Mouse (Mus musculus) midbrain, embryonic 10.5 days (tissue): ENCODE measurements around the gene Snx1. TPM values are rescaled to one million over a fixed set of nuclear protein-coding genes. Genes with fewer than 3 reads are reported as not detected.
A peak's percentile ranks its signal among the peaks of the same experiment; 100 is the strongest.

Source experiments
- DNase-seq: peaks from one replicate; pipeline ENCODE4 v3.0.0-alpha.2; 2017; ENCODE audit warnings: low spot score
- H3K27ac ChIP-seq: fragments of 300-500 bp; sonication (generic); replicated peaks from 2 replicates; pipeline ENCODE4 v1.5.1; 2016; ENCODE audit warnings: mild to moderate bottlenecking
- H3K27me3 ChIP-seq: fragments of 300-500 bp; sonication (generic); 2 replicates; pipeline ENCODE4 v1.6.1; 2016; ENCODE audit warnings: low read depth, mild to moderate bottlenecking; ENCODE audit not compliant: poor library complexity, severe bottlenecking
- H3K36me3 ChIP-seq: fragments of 300-500 bp; sonication (generic); 2 replicates; pipeline ENCODE4 v1.6.1; 2016; ENCODE audit warnings: mild to moderate bottlenecking, moderate library complexity
- H3K4me1 ChIP-seq: fragments of 300-500 bp; sonication (generic); 2 replicates; pipeline ENCODE4 v1.6.1; 2016
- H3K4me3 ChIP-seq: fragments of 300-500 bp; sonication (generic); 2 replicates; pipeline ENCODE4 v1.5.1; 2016; ENCODE audit warnings: mild to moderate bottlenecking, moderate library complexity
- H3K9me3 ChIP-seq: fragments of 300-500 bp; sonication (generic); replicated peaks from 2 replicates; pipeline ENCODE4 v1.6.1; 2016; ENCODE audit warnings: mild to moderate bottlenecking
- WGBS: fragments of 180-500 bp; shearing (Covaris S2); methylation state at CpG from one replicate; pipeline ENCODE4 v1.1.7; 2016; 5-methylcytosine and 5-hydroxymethylcytosine counted together
- polyA plus RNA-seq: library from polyadenylated mRNA; unstranded; fragments of >200 nt; fragmentation: Nextera tagmentation; extraction: Ambion mirVana; gene quantifications from 2 replicates; pipeline ENCODE4 v1.2.1, GENCODE M21; 2016

Gene Snx1
- polyA plus RNA-seq, 1 experiment from 2014 or later: 138 TPM

- H3K27ac ChIP-seq: no peak overlapping the region
- no peak for DNase-seq
- 87% methylated on average over 7 of the region's 7 CpGs for WGBS
Measured at GRCm38 (mm10) chr9:66072754-66073153, 53.6 kb downstream of the Snx1 start.

GRCm38 (mm10) chr9:66070151-66070550 lies 56.2 kb downstream of the Snx1 start:
- H3K4me3 ChIP-seq: no peak overlapping the region
- no peak overlapping the region for H3K27ac ChIP-seq
- peaks cover 25% of the 10 kb centered on the region for H3K36me3 ChIP-seq
- H3K27me3 ChIP-seq: peaks cover 54% of the 10 kb centered on the region
- DNase-seq: no peak
- no peaks in the 10 kb centered on the region; the same call in 1 of the 2 replicates for H3K9me3 ChIP-seq
- WGBS: 92% methylated on average over 5 of the region's 5 CpGs
- peaks cover 19% of the 10 kb centered on the region for H3K4me1 ChIP-seq

More at GRCm38 (mm10) chr9:66072754-66073153, 53.6 kb downstream of the Snx1 start:
- Histone ChIP-seq H3K9me3 (no peaks in the 10 kb centered on the region; the same call in 1 of the 2 replicates), H3K27me3 (peaks cover 35% of the 10 kb centered on the region), H3K4me3 (no peak overlapping the region), H3K36me3 (no peaks in the 10 kb centered on the region), H3K4me1 (peaks cover 14% of the 10 kb centered on the region)

GRCm38 (mm10) chr9:66069583-66069982 lies 56.8 kb downstream of the Snx1 start, which contains the start of gene Snx22:
Gene Snx22, minus strand, starts transcription at chr9:66069719.
- no peaks in the 10 kb centered on the region; the same call in 1 of the 2 replicates for H3K9me3 ChIP-seq
- peaks cover 54% of the 10 kb centered on the region for H3K27me3 ChIP-seq
- peak within 1 kb of the TSS; percentile 68 for H3K27ac ChIP-seq
- DNase-seq: peak; percentile 79
- peaks cover 19% of the 10 kb centered on the region for H3K4me1 ChIP-seq
- under 1% methylated on average over 22 of the region's 22 CpGs for WGBS
- H3K4me3 ChIP-seq: peak within 1 kb of the TSS; percentile 68
- H3K36me3 ChIP-seq: peaks cover 28% of the 10 kb centered on the region

GRCm38 (mm10) chr9:66068971-66069391 lies 57.4 kb downstream of the Snx1 start:
- peaks cover 54% of the 10 kb centered on the region for H3K27me3 ChIP-seq

GRCm38 (mm10) chr9:66068056-66068455 lies 58.3 kb downstream of the Snx1 start:
- H3K9me3 ChIP-seq: no peaks in the 10 kb centered on the region
- H3K4me1 ChIP-seq: peaks cover 19% of the 10 kb centered on the region
- peaks cover 44% of the 10 kb centered on the region for H3K36me3 ChIP-seq
- no peak for DNase-seq
- 57% methylated on average over 4 of the region's 4 CpGs for WGBS
- no peak overlapping the region for H3K27ac ChIP-seq
- H3K27me3 ChIP-seq: peaks cover 54% of the 10 kb centered on the region
- H3K4me3 ChIP-seq: no peak overlapping the region

More at GRCm38 (mm10) chr9:66068971-66069391, 57.4 kb downstream of the Snx1 start:
- peak overlapping the region; percentile 68 for H3K4me3 ChIP-seq
- peak overlapping the region; percentile 68 for H3K27ac ChIP-seq
- 2% methylated on average over 30 of the region's 30 CpGs for WGBS
- no peaks in the 10 kb centered on the region for H3K9me3 ChIP-seq
- peak; percentile 31 for DNase-seq
- peaks cover 19% of the 10 kb centered on the region for H3K4me1 ChIP-seq
- peaks cover 34% of the 10 kb centered on the region for H3K36me3 ChIP-seq

DNA sequence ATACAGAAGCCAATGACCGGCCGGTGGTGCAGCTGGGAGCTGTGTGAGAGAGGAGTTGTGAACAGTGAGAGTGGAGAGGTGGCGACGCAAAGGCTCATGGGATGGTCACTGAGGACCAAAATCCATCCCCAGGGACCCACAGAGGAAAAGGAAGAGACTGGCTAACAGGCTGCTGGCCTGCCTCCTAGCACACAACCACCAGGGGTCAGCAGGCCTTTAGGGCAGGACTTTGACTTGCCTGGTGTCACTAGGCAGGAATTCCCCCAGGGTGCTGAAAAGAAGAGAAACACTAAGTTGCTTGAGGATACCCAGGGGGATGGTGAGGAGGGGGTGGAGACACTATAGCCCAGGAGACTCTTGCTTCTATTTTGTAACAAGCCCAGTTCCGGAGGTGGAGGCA lies 58.8 kb downstream of the Snx1 start:
- H3K36me3 ChIP-seq: peaks cover 49% of the 10 kb centered on the region
- peaks cover 19% of the 10 kb centered on the region for H3K4me1 ChIP-seq
- H3K27me3 ChIP-seq: peaks cover 54% of the 10 kb centered on the region
- H3K9me3 ChIP-seq: no peaks in the 10 kb centered on the region
- 0 out of 2 replicates have a peak overlapping the region, but pooled peaks have one; percentile 12 for H3K4me3 ChIP-seq
- H3K27ac ChIP-seq: no peak overlapping the region
- WGBS: 16% methylated on average over 5 of the region's 5 CpGs
- DNase-seq: peak; percentile 45

DNA sequence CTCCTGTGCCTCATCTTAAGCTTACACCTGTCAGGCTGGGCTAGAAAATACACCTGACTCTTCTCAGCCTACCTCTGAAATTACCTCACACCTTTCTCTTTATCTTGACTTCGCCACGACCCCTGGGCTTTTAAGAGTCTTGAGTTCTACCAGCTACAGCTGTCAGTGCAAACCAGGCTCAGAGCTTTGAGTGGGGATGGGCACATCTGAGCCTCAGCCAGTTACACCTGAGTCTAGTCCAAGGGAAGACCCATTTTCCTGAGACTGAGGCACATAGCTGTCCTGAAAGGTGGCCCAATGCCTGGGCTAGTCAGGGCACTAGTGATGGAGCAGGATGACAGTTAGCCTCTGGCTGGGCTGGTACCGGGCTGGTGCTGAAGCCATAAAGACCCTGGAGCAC lies 59.6 kb downstream of the Snx1 start:
- Histone ChIP-seq H3K4me3 (no peak overlapping the region), H3K27ac (no peak overlapping the region), H3K27me3 (peaks cover 54% of the 10 kb centered on the region), H3K36me3 (peaks cover 56% of the 10 kb centered on the region), H3K9me3 (no peaks in the 10 kb centered on the region), H3K4me1 (peaks cover 20% of the 10 kb centered on the region)
- WGBS: 86% methylated on average over 3 of the region's 3 CpGs
- no peak for DNase-seq

DNA sequence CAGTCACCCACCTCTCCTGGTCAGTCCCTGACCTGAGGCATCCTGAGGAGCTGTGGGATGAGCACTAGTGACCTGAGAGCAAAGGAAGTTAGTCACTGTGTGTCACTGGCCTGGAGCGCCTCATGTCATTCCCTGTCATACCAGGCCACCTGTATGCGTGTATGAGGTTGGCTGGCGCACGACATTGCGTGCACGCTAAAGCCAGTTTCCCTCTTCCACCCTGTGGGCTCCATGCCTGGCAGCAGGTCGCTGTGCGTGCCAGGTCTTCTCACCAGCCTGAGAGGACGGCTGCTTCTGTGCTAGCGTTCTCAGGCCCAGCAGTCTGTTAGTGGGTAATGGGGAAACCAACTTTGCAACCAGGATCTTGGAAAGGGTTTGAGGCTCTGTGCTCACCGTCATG lies 62.1 kb downstream of the Snx1 start:
- Histone ChIP-seq H3K4me3 (no peak overlapping the region), H3K36me3 (peaks cover 59% of the 10 kb centered on the region), H3K4me1 (peaks cover 32% of the 10 kb centered on the region), H3K9me3 (no peaks in the 10 kb centered on the region), H3K27ac (no peak overlapping the region), H3K27me3 (peaks cover 34% of the 10 kb centered on the region)
- 98% methylated on average over 11 of the region's 11 CpGs for WGBS
- DNase-seq: no peak

DNA sequence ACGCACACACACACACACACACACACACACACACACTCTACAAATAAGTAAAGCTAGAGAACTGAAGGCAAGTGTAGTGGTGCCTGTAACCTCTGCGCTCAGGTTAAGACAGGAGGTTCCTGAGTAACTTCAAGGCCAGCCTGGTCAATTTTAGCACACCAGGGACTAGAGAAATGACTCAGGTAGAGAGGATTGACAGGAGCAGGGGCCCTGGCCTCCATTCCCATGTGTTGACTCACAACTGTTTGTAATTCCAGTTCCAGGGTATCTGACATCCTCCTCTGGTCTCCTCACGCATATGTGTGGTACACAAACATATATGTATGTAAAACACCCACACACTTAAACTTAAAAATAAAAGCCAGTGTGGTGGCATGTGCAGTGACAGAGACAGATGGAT lies 62.9 kb downstream of the Snx1 start:
- no peaks in the 10 kb centered on the region for H3K9me3 ChIP-seq
- no peak overlapping the region for H3K27ac ChIP-seq
- WGBS: 96% methylated on average over 3 of the region's 3 CpGs
- H3K36me3 ChIP-seq: peaks cover 59% of the 10 kb centered on the region
- no peak for DNase-seq
- H3K4me1 ChIP-seq: peaks cover 31% of the 10 kb centered on the region
- H3K27me3 ChIP-seq: peaks cover 25% of the 10 kb centered on the region
- H3K4me3 ChIP-seq: no peak overlapping the region

GRCm38 (mm10) chr9:66061656-66062055 lies 64.7 kb downstream of the Snx1 start:
- H3K9me3 ChIP-seq: no peaks in the 10 kb centered on the region
- H3K4me3 ChIP-seq: peak overlapping the region; percentile 84
- H3K36me3 ChIP-seq: peaks cover 50% of the 10 kb centered on the region
- peaks cover 26% of the 10 kb centered on the region for H3K4me1 ChIP-seq
- DNase-seq: no peak
- H3K27ac ChIP-seq: peak overlapping the region; percentile 94
- WGBS: 92% methylated on average over 3 of the region's 3 CpGs
- peaks cover 7% of the 10 kb centered on the region; the same call in 1 of the 2 replicates for H3K27me3 ChIP-seq

- Histone ChIP-seq H3K36me3 (peaks cover 43% of the 10 kb centered on the region), H3K4me3 (peak overlapping the region; percentile 84), H3K9me3 (no peaks in the 10 kb centered on the region), H3K4me1 (peaks cover 26% of the 10 kb centered on the region), H3K27ac (peak overlapping the region; percentile 94), H3K27me3 (0 out of 2 replicates have a peak, but pooled peaks cover under 1% of the 10 kb centered on the region)
- no peak for DNase-seq
- 36% methylated on average over 4 of the region's 4 CpGs for WGBS
Measured at GRCm38 (mm10) chr9:66060986-66061385, 65.4 kb downstream of the Snx1 start.

GRCm38 (mm10) chr9:66060308-66060647 lies 66.1 kb downstream of the Snx1 start:
- peak overlapping the region; percentile 84 for H3K4me3 ChIP-seq
- no peaks in the 10 kb centered on the region for H3K27me3 ChIP-seq
- peaks cover 26% of the 10 kb centered on the region for H3K4me1 ChIP-seq
- H3K9me3 ChIP-seq: no peaks in the 10 kb centered on the region
- under 1% methylated on average over 20 of the region's 20 CpGs for WGBS
- H3K27ac ChIP-seq: peak overlapping the region; percentile 94
- DNase-seq: no peak
- H3K36me3 ChIP-seq: peaks cover 36% of the 10 kb centered on the region

DNA sequence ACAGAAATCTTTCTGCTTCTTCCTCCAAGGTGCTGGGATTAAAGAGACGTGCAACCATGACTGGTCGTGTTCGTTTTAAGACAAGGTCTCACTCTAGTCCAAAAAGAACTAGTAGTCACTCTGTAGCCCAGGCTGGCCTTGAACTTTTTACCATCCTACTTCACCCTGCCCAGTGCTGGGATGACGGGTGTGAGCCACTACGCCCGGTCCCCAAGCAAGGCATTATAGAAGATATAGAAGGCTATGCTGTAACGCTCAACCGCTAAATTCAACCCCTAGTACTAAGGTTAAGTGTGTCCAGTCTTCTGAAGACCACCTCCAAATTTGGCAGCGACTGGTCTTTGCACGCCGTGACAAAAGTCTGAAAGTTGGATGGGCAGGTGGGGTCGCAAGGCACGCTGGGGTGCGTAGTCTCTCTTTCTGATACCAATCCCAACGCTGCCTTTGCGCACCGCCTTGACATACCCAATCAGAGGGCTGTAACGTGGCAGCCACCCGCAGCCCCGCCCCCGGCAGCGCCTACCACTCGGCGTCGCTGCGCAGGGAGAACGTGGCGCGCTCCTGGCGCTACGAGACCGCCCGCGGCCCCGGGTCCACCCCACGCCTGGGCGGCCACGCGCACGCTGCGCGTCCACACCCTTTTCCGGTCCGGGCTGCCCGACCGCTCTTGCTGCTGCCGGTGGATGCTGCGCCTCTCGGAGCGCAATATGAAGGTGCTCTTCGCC lies 66.6 kb downstream of the Snx1 start, which contains the start of gene Ppib:
Gene Ppib, plus strand, starts transcription at position 640 of the 725 bp plus-strand sequence.
- peak within 1 kb of the TSS; percentile 84 for H3K4me3 ChIP-seq
- peaks cover 26% of the 10 kb centered on the region for H3K4me1 ChIP-seq
- 2% methylated on average over 51 of the region's 51 CpGs for WGBS
- H3K27ac ChIP-seq: peak within 1 kb of the TSS; percentile 94
- no peaks in the 10 kb centered on the region for H3K9me3 ChIP-seq
- H3K36me3 ChIP-seq: peaks cover 31% of the 10 kb centered on the region
- DNase-seq: peak; percentile 98
- H3K27me3 ChIP-seq: no peaks in the 10 kb centered on the region
